Mouse (Mus musculus): ENCODE measurements around the gene Ybx3.

The Ybx3 gene

DNA sequence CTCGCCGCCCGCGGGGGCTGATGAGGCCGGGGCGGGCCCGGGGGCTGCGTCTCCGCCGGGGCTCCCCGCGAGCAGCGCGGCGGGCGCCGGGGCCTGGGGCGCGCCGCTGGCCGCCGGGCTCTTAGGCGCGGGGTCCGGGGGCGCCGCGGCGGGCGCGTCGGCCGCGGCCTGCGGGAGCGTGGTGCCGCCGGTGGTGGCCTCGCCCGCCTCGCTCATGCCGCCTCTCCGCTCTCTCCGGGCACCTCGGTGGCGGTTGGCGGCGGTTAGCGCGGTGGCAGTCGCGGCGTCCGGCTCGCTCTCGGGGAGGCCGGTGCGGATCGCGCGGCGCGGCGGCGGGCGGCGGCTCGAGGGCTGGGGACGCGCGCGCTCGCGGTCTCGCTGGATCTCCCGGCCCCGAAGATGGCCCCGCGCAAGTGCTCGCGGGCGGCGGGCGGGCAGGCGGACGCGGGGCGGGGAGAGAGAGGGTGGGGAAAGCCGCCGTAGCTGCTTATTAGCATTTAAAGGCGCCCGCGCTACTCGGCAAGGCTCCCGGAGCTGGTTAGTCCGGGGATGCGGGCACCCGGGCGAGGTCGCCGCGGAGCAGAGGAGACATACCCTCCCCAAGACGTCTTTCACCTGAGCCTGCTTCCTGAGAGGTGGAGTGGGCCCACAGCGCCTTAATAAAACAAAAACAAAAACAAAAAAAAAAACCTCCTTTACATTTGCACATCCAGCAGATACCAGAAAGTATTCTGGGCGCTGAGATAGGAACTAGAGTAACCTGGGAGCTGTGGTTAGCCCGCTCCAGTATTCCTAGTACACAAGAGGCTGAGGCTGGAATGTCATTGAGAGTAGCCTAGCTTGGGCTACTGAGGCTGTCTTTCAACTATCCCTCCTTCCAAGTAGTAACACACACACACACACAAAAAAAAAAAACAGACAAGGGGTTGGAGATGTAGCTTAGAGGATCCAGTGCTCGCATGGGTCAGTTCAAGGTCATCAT, at the start of gene Ybx3:
Gene Ybx3, minus strand, starts transcription at position 437 of the 982 bp plus-strand sequence.
- DNase-seq (ENCODE audit: low spot score in 2 of 2), result peak; percentile 92

- DNase-seq (ENCODE audit: low spot score in 2 of 2), result no peak
Observed at GRCm38 (mm10) chr6:131436626-131437025, 48.4 kb upstream of the Ybx3 start.

DNA sequence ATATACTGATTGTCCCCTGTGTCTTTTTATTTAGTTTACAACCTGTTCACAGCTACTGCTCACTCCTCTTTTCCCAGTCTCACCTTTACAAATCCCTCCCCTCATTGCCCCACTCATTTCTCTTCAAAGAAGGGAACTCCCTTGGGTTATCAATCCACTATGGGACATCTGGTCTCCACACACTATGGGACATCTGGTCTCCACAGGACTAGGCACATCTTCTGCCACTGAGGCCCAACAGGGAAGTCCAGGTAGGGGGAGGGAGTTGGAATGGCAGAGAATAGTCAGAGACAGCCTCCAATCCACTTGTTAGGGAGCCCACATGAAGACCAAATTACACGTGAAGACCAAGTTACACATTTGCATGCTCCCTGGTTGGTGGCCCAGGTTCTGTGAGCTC, 45.8 kb upstream of the Ybx3 start:
- DNase-seq (ENCODE audit: low spot score in 2 of 2), result no peak

GRCm38 (mm10) chr6:131433153-131434048, 45.1 kb upstream of the Ybx3 start:
- DNase-seq (ENCODE audit: low spot score in 2 of 2), result no peak

- DNase-seq (ENCODE audit: low spot score in 2 of 2), result no peak
Observed at GRCm38 (mm10) chr6:131421572-131421971, 33.3 kb upstream of the Ybx3 start.

DNA sequence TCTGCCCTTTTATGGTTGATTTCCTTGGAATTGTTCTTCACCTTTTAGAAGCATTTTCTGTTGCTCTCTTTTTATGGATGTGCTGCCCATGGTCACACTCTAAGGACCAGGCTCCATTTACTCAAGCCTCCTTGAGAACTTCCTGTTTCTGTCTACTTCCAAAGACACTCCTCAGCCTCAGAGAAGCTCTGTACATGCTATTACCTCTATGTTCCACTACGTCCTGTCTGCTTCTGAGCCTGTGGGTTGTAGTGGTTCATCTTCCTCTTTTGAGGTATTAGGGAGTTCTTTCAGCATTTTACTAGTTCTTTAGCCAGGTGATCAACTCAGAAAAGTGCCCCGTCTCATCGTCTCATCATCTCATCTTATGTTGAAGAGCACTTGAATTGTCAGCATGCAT, 31.3 kb upstream of the Ybx3 start:
- DNase-seq (ENCODE audit: low spot score in 2 of 2), result no peak

DNA sequence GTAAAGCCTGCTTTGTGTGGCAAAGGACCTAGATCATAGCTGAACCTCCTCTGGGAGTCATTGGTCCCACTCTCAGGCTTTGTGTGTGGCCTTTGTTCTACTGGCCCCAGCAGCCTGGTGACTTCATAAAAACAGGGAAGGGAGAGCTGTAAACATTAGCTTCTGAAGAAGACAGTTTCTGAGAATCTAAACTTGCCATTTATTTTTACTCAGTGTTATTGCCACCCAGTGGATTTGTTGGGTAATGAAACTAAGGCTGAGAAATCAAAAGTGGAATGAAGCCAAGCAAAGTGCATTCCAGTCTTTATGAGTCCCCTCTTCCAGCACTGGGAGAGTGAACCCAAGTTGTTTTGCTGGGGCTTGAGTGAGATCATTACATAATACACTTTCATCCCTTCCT, 30.5 kb upstream of the Ybx3 start:
- DNase-seq (ENCODE audit: low spot score in 2 of 2), result peak in 1 of 2 experiments; percentile 35

DNA sequence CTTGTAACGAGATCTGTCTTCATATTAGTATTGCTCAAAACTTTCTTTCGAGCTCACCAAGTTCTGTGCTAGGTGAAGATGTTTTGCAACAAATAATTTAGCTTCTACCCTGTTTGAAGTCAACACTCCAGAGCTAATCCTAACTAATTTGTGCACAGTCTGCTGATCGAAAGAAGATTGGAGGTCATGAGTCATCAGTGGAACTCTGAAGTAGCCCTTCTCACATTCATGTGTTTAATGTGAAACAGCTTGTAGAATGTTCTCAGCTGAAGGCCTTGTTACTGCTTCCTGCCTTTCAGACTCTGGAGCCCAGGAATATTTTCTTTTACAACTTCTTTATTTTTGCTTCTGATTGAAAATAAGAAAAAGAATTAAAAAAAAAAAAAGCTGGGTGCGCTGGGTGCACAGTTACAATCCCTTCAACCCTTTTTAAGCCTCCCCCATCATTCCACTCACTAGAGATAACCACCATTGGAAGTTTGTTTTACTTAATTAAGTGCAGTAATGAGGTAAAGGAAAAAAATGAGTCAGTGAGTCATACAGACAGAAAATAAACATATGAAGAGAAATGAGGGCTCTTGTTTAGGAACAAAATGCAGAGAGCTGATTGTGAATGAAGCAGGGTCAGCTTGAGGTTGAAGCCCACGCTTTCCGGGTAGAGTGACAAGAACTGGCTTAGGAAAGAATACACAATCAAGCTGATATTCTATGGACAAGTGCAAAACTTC, 23.0 kb upstream of the Ybx3 start:
- DNase-seq (ENCODE audit: low spot score in 2 of 2), result no peak

- DNase-seq (ENCODE audit: low spot score in 2 of 2), result no peak
Observed at GRCm38 (mm10) chr6:131406957-131407356, 18.7 kb upstream of the Ybx3 start.

- no peak for DNase-seq (ENCODE audit: low spot score in 2 of 2)
Observed at GRCm38 (mm10) chr6:131405896-131406295, 17.6 kb upstream of the Ybx3 start.

- no peak for DNase-seq (ENCODE audit: low spot score in 2 of 2)
Observed at GRCm38 (mm10) chr6:131405174-131405573, 16.9 kb upstream of the Ybx3 start.

GRCm38 (mm10) chr6:131404260-131404659, 16.0 kb upstream of the Ybx3 start:
- DNase-seq (ENCODE audit: low spot score in 2 of 2), result no peak

- DNase-seq (ENCODE audit: low spot score in 2 of 2), result peak; percentile 47 to 53
Observed at GRCm38 (mm10) chr6:131403036-131403435, 14.8 kb upstream of the Ybx3 start.

DNA sequence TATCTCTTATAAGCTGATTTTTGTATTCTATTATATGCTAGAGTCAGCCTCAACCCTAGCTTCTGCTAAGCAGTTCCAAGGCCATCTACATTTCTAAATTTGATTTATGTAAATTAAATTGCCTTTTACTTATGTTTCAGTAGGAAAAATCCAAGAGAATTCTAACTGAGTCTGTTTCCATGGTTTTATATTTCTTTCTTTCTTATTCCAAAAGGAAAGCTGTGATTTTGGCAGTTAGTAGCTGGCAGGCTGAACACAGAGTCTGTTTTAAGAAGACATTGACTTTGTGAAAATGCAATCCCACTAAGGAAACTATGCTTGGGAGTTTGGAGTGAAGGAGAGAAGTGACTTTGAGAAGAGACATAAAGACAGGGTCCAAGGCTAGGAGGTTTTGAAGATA, 14.3 kb upstream of the Ybx3 start:
- no peak for DNase-seq (ENCODE audit: low spot score in 2 of 2)

DNA sequence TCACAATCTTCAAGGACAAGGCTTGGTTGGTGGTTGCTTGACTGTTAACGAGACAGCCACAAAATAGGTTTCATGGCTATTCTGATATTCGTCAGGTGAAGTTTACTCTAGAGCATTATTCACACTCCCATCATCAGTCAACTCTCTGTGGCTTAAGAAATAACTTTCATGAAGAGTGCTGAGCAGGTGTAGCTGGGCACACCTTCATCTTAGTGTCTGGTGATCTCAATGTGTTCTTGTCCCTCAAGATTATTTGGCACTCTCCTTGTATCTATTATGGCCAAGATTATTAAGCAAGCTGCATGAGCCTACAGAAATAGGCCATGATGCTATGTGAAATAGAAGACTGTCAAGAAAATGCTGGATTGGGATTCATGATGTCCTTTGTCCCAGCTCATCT, 13.0 kb upstream of the Ybx3 start:
- no peak for DNase-seq (ENCODE audit: low spot score in 2 of 2)

DNA sequence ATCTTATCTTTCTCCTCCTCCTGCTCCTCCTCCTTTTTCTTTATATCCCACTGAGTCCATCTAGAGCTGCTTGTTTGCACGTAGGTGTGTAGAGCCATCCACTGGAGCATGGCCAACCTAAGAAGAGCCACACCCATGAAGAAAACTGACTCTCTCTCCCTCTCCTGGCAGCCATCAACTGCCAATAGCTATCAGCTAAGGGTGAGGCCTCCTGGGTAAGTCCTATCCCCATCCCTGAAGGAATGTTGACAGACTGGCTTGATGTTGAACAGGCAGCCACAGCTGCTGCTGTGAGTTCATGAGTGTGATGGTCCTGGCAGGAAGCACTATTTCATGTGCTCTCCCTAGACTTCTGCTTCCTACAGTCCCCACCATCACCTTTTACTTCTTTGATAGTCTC, 8.4 kb upstream of the Ybx3 start:
- DNase-seq (ENCODE audit: low spot score in 2 of 2), result no peak

DNA sequence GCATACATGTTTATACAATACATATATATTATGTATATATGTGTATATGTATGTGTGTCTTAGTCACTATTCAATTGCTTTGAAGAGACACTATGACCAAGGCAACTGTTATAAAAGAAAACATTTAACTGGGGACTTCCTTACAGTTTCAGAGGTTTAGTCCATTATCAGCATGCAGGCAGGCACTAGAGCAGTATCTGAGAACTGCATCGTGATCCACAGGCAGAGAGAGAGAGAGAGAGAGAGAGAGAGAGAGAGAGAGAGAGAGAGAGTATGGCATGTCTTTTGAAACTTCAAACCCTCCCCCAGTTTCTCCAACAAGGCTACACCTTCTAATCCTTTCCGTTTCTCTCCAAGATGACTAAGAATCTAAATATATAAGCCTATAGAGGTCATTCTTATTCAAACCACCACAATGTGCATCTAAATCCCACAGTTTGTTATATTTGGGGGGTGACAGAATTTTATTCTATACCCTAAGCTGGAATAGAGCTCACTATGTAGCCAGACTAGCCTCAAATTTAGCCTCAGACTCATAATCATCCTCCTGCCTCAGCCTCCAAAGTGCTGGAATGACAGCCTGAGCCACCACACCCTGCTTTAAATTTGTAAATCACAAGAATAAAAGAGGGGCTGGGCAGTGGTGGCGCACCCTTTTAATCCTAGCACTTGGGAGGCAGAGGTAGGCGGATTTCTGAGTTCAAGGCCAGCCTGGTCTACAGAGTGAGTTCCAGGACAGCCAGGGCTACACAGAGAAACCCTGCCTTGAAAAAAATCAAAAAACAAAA, 5.8 kb upstream of the Ybx3 start:
- DNase-seq (ENCODE audit: low spot score in 2 of 2), result no peak

DNA sequence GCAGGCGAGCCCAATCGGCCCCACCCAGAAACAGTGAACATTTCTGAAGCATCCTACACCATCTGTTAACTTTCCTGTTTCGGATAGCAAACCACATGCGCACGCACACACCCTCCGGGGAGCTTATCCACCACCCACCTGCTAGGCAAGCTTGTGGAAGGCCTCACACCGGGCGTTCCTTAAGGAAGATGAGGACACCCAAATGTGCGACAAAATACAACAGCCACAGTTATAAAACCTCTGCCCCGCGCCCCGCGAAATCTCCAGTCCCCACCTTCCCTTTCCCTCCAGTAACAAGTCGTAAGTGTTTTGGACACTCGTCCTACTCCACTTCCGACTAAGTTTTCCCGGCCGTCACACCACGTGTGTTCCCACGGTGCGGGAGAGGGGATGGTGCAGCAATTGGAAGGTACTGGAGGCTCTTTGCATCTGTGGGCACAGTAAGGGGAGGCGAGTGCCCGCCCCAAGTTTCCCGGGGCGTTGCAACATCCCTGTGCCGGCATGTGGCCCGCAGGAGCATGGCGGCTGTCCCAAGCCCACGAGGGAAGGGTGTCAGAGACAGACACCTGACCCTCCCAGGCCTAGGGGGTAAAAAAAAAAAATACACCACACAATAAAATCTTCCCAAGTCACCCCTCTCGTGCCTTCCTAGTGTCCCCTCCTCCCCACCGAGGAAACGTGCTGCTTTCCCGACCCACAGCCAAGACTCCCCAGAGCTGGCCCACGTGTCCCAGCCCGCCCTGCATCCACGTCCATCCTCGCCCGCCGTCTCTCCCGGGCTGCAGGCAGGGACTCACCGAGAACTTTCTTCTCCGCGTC, 846 bp downstream of the Ybx3 start:
- peak; percentile 78 to 87 for DNase-seq (ENCODE audit: low spot score in 2 of 2)

- no peak for DNase-seq (ENCODE audit: low spot score in 2 of 2)
Observed at GRCm38 (mm10) chr6:131386416-131387019, 1.8 kb downstream of the Ybx3 start.

DNA sequence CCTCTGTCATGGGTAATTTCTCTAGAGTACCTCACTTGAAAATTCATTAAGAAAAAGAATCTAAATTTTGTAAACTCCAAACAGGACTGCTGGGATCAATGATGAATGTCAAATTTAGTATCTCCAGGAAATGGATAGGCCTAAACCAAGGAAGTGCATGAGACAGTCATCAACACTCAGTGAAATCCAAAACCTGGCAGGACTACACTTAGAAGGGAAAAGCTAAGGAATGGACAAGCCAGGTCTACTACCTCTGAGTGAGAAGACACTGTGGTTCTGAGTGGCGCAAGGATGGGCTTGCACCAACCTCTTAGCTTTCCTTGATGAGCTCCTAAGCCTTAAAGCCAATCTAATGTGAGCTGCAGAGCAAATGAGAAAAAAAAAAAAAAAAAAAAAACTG, 2.8 kb downstream of the Ybx3 start:
- no peak for DNase-seq (ENCODE audit: low spot score in 2 of 2)

All from right cerebral cortex, postnatal 10 days (tissue).